Mouse (Mus musculus) spleen, adult 18-20 months (tissue): ENCODE results near the gene Amph.
A peak's percentile ranks its signal among the peaks of the same experiment; 100 is the strongest.
"Not testable (repeated sequence)": the region's sequence is repeated elsewhere in the genome, so short reads cannot be mapped to it uniquely, and the experiment has no call there.

Experiments
- DNase-seq, 2 experiments: peaks; one replicate each; pipeline ENCODE4 v3.0.0; 2022; ENCODE audit warnings: mixed read lengths in 2 of 2

Amph gene

GRCm38 (mm10) chr13:18948171-18949028, at the start of gene Amph:
Gene Amph (plus strand): TSS chr13:18948205.
- peak in 1 of 2 experiments; percentile 5 for DNase-seq

DNA sequence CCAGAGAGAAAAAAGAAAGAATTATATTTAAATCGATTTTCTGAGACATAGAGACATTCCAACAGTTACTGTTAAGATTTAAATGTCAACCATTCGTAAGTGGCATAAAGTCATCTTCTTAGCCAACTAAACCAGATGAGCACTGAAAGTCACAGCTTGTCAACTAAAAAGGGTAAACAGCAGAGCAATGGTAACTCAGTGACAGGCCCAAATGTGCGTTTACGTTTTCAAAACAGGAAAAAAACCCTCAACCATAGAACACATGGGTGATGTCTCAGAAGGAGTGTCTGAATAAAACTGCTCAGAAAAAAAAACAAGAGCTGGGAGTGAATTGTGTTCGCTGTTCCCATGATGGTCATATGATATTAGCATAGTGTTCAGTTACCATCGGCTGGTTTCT, 44.4 kb upstream of the Amph start:
- DNase-seq, result no peak

DNA sequence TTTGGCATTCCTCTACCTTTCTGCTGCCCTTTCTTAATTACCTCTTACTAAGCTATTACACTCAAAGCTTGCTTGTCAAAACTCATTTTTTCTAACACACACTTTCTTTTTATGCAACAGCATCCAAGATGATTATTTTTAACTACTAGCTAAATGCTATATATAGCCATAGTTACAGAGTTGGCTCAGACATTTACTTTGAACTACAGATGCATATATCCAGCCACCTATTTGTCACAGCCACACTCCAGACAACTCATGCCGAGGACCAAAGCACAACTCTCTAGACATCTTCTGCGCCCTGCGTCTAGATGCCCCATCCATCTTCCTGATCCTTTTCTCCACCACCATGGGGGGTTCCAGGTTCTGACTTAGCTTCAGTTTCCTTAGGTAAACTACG, 33.2 kb upstream of the Amph start:
- DNase-seq, result no peak

GRCm38 (mm10) chr13:18933191-18933590, 14.8 kb upstream of the Amph start:
- DNase-seq, result not testable (repeated sequence)

DNA sequence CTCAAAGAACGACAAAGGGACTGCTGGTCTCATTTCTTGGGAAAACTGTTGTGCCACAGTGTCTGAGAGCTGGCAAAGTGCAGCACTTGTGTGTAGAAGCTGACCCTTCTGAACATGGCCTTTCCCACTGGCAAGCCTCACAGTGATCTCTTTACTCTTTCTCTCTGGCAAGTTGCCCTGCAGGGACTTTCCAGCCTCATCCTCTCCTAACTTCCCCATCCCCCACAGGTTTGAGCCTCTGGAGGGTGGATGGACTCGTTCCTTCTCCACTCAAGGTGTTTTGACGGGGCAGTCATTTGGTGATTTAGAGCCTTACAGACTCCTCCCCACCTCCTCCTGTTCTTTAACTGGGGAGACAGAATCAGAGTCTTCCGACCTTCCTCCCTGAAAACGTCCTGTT, 319 bp upstream of the Amph start:
- DNase-seq, result no peak

DNA sequence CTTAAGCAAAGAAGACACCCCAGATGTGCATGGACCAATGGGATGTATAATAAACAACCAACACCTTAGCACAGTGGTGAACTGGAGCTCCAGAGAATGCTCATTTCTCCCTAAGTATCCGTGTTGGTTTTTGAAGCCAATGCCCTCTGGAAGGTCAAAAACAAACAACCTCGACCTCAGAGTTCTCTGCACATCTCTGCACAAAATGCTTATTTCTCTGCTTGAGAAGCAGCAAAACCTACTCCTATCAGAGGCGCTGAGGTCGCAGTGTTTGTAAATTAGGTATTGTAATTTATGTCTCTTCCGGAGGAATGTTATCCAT, 985 bp downstream of the Amph start:
- no peak for DNase-seq

DNA sequence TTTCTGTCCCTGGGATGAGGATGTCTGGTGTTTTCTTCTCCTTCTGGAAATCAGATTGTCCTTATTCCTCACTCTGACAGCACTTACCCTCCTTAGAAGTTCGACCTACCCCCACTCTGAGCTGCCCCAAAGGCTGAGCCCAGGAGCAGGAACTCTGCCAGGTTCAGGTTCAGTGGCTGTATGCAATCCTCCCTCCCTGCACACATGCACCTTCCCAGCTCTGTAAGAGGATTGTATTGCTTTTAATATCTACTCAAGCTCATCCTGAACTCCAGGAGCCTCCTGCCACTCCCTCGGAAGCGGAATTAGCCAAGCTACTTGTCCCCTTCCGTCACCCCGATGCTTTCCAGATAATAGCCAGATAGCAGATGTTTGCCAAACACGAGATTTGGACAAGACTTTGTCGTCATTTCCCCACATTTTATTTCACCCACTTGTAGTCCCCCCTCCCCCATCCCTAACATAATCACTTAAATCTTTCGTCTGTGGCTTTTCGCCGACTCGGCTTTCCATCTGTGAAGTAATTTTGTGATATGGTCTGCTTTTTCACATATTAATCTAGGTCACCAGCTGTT, 1.7 kb downstream of the Amph start:
- no peak for DNase-seq

- DNase-seq, result no peak
Observed at GRCm38 (mm10) chr13:18953575-18953974, 5.6 kb downstream of the Amph start.

DNA sequence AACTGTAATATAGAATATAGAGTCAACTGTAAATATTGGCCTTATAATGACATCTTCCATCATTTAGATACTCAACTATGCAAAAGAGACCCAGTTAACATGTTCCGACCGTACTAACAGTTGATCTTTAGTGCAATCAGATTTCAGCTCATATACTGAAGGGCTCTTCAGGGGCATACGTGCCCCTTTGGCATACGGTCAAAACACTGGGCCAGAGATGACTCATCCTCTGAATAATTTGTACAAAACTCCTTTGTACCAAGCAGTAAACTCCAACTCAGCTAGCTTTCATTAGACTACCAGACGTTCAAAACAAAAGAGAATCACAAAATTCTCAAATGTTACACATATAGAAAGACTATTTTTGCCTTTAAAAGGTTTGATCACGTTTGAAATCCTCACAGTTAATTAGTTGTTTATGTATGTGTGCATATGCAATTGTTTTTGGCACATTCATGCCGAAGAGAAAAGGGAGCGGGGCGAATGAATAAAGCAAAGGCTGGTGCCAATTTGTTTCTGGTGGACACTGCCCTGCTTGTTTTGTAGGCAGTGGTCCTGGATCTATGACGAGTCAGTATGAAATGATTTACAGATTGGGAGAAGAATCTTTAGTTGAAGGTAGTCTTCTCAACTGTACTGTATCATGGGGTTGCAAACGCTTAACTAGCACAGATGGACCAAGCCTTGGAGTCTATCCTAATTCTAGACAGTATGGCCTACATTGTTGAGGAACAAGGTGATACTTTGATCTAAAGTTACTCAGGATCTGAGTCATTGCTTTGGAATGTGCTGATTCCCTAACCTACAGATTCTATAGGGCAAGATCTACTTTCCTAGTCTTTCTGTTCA, 8.3 kb downstream of the Amph start:
- no peak for DNase-seq

DNA sequence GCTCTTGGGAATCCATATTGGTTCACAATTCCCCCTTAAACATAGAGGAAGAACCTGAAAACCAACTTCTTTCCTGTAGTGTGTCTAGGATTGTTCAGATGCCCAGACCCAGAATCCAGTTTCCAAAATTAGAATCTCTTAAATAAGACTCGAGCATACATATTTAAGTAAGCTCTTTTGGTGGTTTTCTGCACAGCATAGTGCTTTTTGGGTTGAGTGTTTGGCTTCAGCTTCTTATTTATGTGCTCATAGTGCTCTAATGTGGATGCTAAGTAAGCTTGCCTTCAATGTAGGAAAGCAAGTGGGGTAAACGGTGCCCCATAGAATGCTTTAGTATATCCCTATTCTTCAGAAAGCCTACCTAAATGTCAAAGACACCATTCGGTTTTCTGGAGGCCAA, 9.0 kb downstream of the Amph start:
- no peak for DNase-seq

DNA sequence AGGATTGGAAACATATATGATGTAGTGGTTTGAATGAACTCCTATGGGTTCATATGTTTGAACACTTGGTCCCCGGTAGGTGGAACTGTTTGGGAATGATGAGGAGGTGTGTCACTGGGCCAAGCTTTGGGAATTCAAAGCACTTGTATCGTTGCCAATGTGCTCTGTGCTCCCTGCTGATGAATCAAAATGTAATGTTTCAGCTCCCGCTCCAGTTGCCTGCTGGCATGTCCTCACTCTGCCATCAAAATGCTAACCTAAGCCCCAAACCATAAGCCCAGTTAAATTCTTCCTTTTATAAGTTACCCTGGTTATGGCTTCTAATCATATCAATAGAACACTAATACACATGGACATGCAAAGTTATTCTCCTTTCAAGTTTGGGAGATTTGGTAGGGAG, 24.6 kb downstream of the Amph start:
- no peak for DNase-seq

GRCm38 (mm10) chr13:18974351-18974750, 26.3 kb downstream of the Amph start:
- DNase-seq, result no peak

DNA sequence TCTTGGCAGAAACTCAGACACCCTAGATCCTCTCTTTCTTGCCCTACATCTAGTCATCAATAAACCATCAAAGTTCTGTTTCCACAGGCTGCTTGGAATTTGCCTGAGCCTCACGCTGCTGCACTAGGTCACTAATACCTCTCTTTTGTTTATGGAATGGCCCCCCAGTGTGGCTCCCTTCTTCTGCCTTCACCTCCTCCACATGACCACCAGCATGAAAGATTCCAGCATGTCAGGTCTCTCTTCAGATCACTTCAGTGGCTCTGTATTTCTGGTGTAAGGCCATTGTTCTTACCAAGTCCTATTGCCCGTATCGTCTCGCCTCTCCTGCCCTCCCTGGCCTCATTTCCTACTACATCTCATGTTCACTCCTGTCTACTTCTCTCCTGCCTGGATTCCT, 39.3 kb downstream of the Amph start:
- DNase-seq, result no peak

GRCm38 (mm10) chr13:18988323-18988722, 40.3 kb downstream of the Amph start:
- no peak for DNase-seq

DNA sequence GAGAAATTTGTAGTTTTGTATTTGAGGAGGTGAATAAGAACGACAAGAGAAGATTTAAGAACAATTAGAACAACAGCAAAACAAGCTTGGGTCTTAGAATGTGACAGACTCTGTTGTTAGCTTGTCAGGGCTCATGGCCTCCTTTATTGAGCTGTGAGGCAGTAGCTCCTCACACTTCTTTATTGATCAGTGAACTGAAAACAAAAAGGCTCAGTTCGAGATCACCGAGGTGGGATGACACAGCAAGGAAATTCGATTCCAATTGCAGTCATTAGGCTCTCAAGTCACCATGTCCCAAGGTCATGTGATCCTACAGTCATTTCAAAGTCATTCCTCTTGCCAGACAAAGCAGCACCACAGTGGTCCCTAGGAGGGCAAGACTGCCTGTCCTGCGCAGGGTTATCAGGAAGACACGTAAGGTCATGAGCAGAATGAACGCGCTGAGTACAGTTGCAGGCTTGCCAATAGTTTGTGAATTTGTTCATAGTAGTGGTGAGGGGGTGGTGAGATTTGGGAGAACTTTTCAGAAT, 41.2 kb downstream of the Amph start:
- no peak for DNase-seq

GRCm38 (mm10) chr13:19002502-19002901, 54.5 kb downstream of the Amph start:
- no peak for DNase-seq

- DNase-seq, result no peak
Observed at GRCm38 (mm10) chr13:19004406-19004805, 56.4 kb downstream of the Amph start.

- no peak for DNase-seq
Observed at GRCm38 (mm10) chr13:19008440-19008839, 60.4 kb downstream of the Amph start.

- no peak for DNase-seq
Observed at GRCm38 (mm10) chr13:19014825-19015375, 66.9 kb downstream of the Amph start.

- DNase-seq, result no peak
Observed at GRCm38 (mm10) chr13:19021529-19021928, 73.5 kb downstream of the Amph start.

DNA sequence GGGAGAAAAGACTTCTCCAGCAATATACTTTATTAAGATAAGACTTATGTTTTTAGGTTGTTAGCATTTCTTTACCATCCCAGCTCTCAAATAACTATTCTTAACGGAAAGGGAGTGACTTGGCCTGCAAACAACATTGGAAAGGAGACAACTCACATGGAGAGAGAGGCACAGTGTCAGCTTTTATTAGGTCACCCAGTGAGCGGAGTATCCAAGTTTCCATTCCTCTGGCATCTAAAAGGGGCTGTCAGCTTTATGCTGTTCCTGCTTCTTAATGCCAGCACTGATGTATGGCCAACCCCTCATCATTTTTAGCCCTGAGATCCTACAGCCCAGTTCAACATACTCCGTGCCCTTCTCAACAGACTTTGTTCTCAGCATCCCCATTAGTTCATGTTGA, 74.3 kb downstream of the Amph start:
- DNase-seq, result no peak

- DNase-seq, result no peak
Observed at GRCm38 (mm10) chr13:19025091-19025688, 77.2 kb downstream of the Amph start.

DNA sequence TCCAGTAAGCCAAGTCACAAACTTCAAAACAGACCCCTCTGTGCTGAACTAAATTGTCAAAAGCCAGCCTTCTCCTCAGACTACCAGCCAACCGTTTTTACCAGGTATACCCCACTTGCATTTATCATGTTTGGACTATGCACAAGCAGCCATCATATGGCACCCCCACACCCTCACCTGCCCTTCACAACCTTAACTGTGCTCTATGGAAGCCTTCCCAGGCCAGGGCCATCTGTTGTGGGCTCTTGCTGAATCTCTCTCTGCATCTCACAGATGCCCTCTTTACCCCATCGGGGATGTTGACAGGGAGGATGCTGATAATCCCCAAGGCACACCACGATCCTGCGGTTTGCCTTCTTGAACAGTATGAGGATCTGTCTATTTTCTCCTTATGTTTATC, 77.9 kb downstream of the Amph start:
- no peak for DNase-seq
